Mouse (Mus musculus) cerebral cortex, adult 2 months (tissue): ENCODE results near the gene Cdc6.

Source experiments
- WGBS: fragments of 180-500 bp; shearing (Covaris S2); methylation state at CpG from one replicate; pipeline ENCODE4 v1.1.7; 2018; 5-methylcytosine and 5-hydroxymethylcytosine counted together

The Cdc6 gene

GRCm38 (mm10) chr11:98909654-98910053 lies 2.1 kb downstream of the Cdc6 start:
- 15% methylated on average over 6 of the region's 6 CpGs for WGBS

- 91% methylated on average over 11 of the region's 11 CpGs for WGBS
Observed at GRCm38 (mm10) chr11:98910415-98910814, 2.8 kb downstream of the Cdc6 start.

- 90% methylated on average over 5 of the region's 5 CpGs for WGBS
Observed at GRCm38 (mm10) chr11:98911498-98911897, 3.9 kb downstream of the Cdc6 start.

GRCm38 (mm10) chr11:98914196-98914595 lies 6.6 kb downstream of the Cdc6 start:
- WGBS = 84% methylated on average over 11 of the region's 11 CpGs

- WGBS = 98% methylated on average over 3 of the region's 3 CpGs
Observed at GRCm38 (mm10) chr11:98916376-98916775, 8.8 kb downstream of the Cdc6 start.

GRCm38 (mm10) chr11:98917428-98918005 lies 9.9 kb downstream of the Cdc6 start:
- 87% methylated on average over 13 of the region's 13 CpGs for WGBS

- WGBS = 78% methylated on average over 9 of the region's 9 CpGs
Observed at GRCm38 (mm10) chr11:98918231-98918630, 10.6 kb downstream of the Cdc6 start.

- WGBS = 84% methylated on average over 11 of the region's 11 CpGs
Observed at GRCm38 (mm10) chr11:98919009-98919408, 11.4 kb downstream of the Cdc6 start.

GRCm38 (mm10) chr11:98921813-98922212 lies 14.2 kb downstream of the Cdc6 start:
- 58% methylated on average over 15 of the region's 15 CpGs for WGBS

- 41% methylated on average over 10 of the region's 10 CpGs for WGBS
Observed at GRCm38 (mm10) chr11:98922307-98922706, 14.7 kb downstream of the Cdc6 start.

- WGBS = 42% methylated on average over 16 of the region's 16 CpGs
Observed at GRCm38 (mm10) chr11:98922851-98923711, 15.5 kb downstream of the Cdc6 start.

- WGBS = 68% methylated on average over 5 of the region's 5 CpGs
Observed at GRCm38 (mm10) chr11:98924633-98925175, 17.1 kb downstream of the Cdc6 start.

GRCm38 (mm10) chr11:98925265-98925721 lies 17.7 kb downstream of the Cdc6 start:
- 35% methylated on average over 10 of the region's 10 CpGs for WGBS

GRCm38 (mm10) chr11:98925868-98926311 lies 18.3 kb downstream of the Cdc6 start:
- WGBS = 40% methylated on average over 12 of the region's 12 CpGs

- WGBS = 93% methylated on average over 7 of the region's 7 CpGs
Observed at GRCm38 (mm10) chr11:98926553-98926952, 19.0 kb downstream of the Cdc6 start.

GRCm38 (mm10) chr11:98927438-98928076 lies 20.0 kb downstream of the Cdc6 start, which contains the start of gene Rara:
Gene Rara (plus strand): TSS chr11:98927818.
- 26% methylated on average over 21 of the region's 21 CpGs for WGBS

- WGBS = 35% methylated on average over 12 of the region's 12 CpGs
Observed at GRCm38 (mm10) chr11:98928186-98928893, 20.7 kb downstream of the Cdc6 start.

GRCm38 (mm10) chr11:98929503-98929902 lies 21.9 kb downstream of the Cdc6 start:
- 32% methylated on average over 9 of the region's 9 CpGs for WGBS

GRCm38 (mm10) chr11:98930127-98930601 lies 22.6 kb downstream of the Cdc6 start:
- WGBS = 34% methylated on average over 7 of the region's 7 CpGs

GRCm38 (mm10) chr11:98930773-98931512 lies 23.3 kb downstream of the Cdc6 start:
- WGBS = 47% methylated on average over 10 of the region's 10 CpGs
